19 mouse cellular contexts compared by ENCODE assay signal in genomic region chr12:44397782-44398181, GRCm38 (mm10).
DNase-seq lines count a peak whose midpoint lies in the region; ATAC-seq and TF ChIP-seq lines count a peak whose summit lies in the region.
"Had no signal": no experiment of that assay in that cellular context is flagged by ENCODE, and none has a peak within 500 bp of the region (broad histone marks: within the 10 kb centered on the region; RNA-seq: fewer than 3 reads in every experiment).

No protein-coding gene starts in this region.

- no peak overlapping the region for H3K4me3 ChIP-seq in left cerebral cortex, adult 2 months
- H3K4me3 ChIP-seq in forebrain, embryonic 13.5 days = no peak overlapping the region
- no peak overlapping the region for H3K4me3 ChIP-seq in midbrain, embryonic 16.5 days (ENCODE audit: low read depth, low read length)
- H3K4me3 ChIP-seq: erythroblast, embryonic 14.5 days; heart, embryonic 12.5 days; limb, embryonic 13.5 days; myocyte; stomach, embryonic 15.5 days had no signal

- no peaks in the 10 kb centered on the region for H3K9me3 ChIP-seq in forebrain, embryonic 13.5 days (replicated peaks)
- H3K9me3 ChIP-seq in midbrain, embryonic 16.5 days (replicated peaks; ENCODE audit: control insufficient read depth, low read length, poor library complexity, severe bottlenecking) = no peaks in the 10 kb centered on the region
- H3K9me3 ChIP-seq: G1E; heart, embryonic 12.5 days; limb, embryonic 13.5 days; stomach, embryonic 15.5 days had no signal

- ATAC-seq in forebrain, embryonic 13.5 days = no peak
- no peak for ATAC-seq in midbrain, embryonic 16.5 days
- ATAC-seq in cerebellum, adult (ENCODE audit: insufficient number of reproducible peaks, low FRiP score, low TSS enrichment) = no peak
- ATAC-seq: CD4-positive, CD25-positive, alpha-beta regulatory T cell, adult 4 months; inflammation-experienced regulatory T-cells, adult 6 months had no signal

- no peak for TF ChIP-seq CTCF in left cerebral cortex, adult 2 months (IDR thresholded peaks at IDR 0.05)
- no peak for TF ChIP-seq CTCF in brain, embryonic 14.5 days (IDR thresholded peaks at IDR 0.05; ENCODE audit: borderline replicate concordance, extremely low read depth, insufficient read depth, insufficient read length)

- H3K4me2 ChIP-seq in forebrain, embryonic 13.5 days = no peak overlapping the region
- H3K4me2 ChIP-seq in midbrain, embryonic 16.5 days (ENCODE audit: low read length) = no peak overlapping the region
- H3K4me2 ChIP-seq: heart, embryonic 12.5 days; limb, embryonic 13.5 days; stomach, embryonic 15.5 days had no signal

- WGBS in forebrain, embryonic 13.5 days = 15% methylated on average over 5 of the region's 5 CpGs
- 20% methylated on average over 5 of the region's 5 CpGs for WGBS in midbrain, embryonic 16.5 days

- no peaks in the 10 kb centered on the region for H3K36me3 ChIP-seq in forebrain, embryonic 13.5 days (ENCODE audit: poor library complexity, severe bottlenecking)
- H3K36me3 ChIP-seq in midbrain, embryonic 16.5 days (ENCODE audit: control insufficient read depth, insufficient read depth, low read length) = no peaks in the 10 kb centered on the region
- H3K36me3 ChIP-seq: G1E; heart, embryonic 12.5 days; limb, embryonic 13.5 days; stomach, embryonic 15.5 days had no signal

- TF ChIP-seq POLR2A in brain, embryonic 14.5 days (IDR thresholded peaks at IDR 0.05; ENCODE audit: borderline replicate concordance, extremely low read depth, insufficient read depth, insufficient read length, poor library complexity, severe bottlenecking) = no peak

- H3K9ac ChIP-seq in forebrain, embryonic 13.5 days = peak overlapping the region; percentile 34; the same call in 1 of the 2 replicates
- H3K9ac ChIP-seq in midbrain, embryonic 16.5 days (ENCODE audit: low read depth, low read length) = no peak overlapping the region
- H3K9ac ChIP-seq: heart, embryonic 12.5 days; limb, embryonic 13.5 days; liver, embryonic 14.5 days; stomach, embryonic 15.5 days had no signal

- no peak for DNase-seq in left cerebral cortex, adult 2 months (ENCODE audit: extremely low spot score in 1 of 2, low spot score in 2 of 2)
- DNase-seq in left cerebral cortex, postnatal 4 days = no peak
- peak; percentile 63 for DNase-seq in brain, embryonic 14.5 days (ENCODE audit: low read depth)
- DNase-seq in B cell, adult 2 months = no peak
- DNase-seq: cerebellum, adult 11-12 months; layer of hippocampus, postnatal 36 days; right cerebral cortex, postnatal 14 days had no signal

- intact Hi-C loops in left cerebral cortex, adult 2 months (cut with DNase I) = no loop called here
- intact Hi-C loops in left cerebral cortex, postnatal 4 days (cut with DNase I) = no loop called here

- H3K27me3 ChIP-seq in forebrain, embryonic 13.5 days = no peaks in the 10 kb centered on the region
- no peaks in the 10 kb centered on the region for H3K27me3 ChIP-seq in midbrain, embryonic 16.5 days (ENCODE audit: control insufficient read depth, insufficient read depth, low read depth, low read length)
- H3K27me3 ChIP-seq: heart, embryonic 12.5 days; limb, embryonic 13.5 days; stomach, embryonic 15.5 days had no signal

- H3K4me1 ChIP-seq in forebrain, embryonic 13.5 days = peaks cover 34% of the 10 kb centered on the region
- peaks cover 22% of the 10 kb centered on the region for H3K4me1 ChIP-seq in midbrain, embryonic 16.5 days (ENCODE audit: control insufficient read depth, insufficient read depth, low read length)
- H3K4me1 ChIP-seq: heart, embryonic 12.5 days; limb, embryonic 13.5 days; stomach, embryonic 15.5 days had no signal

- H3K27ac ChIP-seq in left cerebral cortex, adult 2 months = peak overlapping the region; percentile 66; the same call in 1 of the 2 replicates
- H3K27ac ChIP-seq in forebrain, embryonic 13.5 days = peak overlapping the region; percentile 57
- peak overlapping the region; percentile 53 for H3K27ac ChIP-seq in midbrain, embryonic 16.5 days (ENCODE audit: low read length)
- H3K27ac ChIP-seq: limb, embryonic 13.5 days; liver, embryonic 14.5 days; stomach, embryonic 15.5 days had no signal
